Mouse (Mus musculus) forebrain, embryonic 10.5 days (tissue): Measurements from ENCODE around the gene Smbd1. TPM values are rescaled to one million over a fixed set of nuclear protein-coding genes. Genes with fewer than 3 reads are reported as not detected.

ENCODE experiments used
- DNase-seq: peaks from one replicate; pipeline ENCODE4 v3.0.0-alpha.2; 2017; ENCODE audit warnings: low spot score; ENCODE audit errors: extremely low spot score
- H3K27ac ChIP-seq: fragments of 300-500 bp; sonication (generic); 2 replicates; pipeline ENCODE4 v1.5.1; 2016; ENCODE audit warnings: mild to moderate bottlenecking
- H3K27me3 ChIP-seq: fragments of 300-500 bp; sonication (generic); 2 replicates; pipeline ENCODE4 v1.6.1; 2016; ENCODE audit warnings: mild to moderate bottlenecking; ENCODE audit not compliant: poor library complexity, severe bottlenecking
- H3K36me3 ChIP-seq: fragments of 300-500 bp; sonication (generic); replicated peaks from 2 replicates; pipeline ENCODE4 v1.6.1; 2016; ENCODE audit warnings: mild to moderate bottlenecking, moderate library complexity
- H3K4me1 ChIP-seq: fragments of 300-500 bp; sonication (generic); 2 replicates; pipeline ENCODE4 v1.6.1; 2016
- H3K4me3 ChIP-seq: fragments of 300-500 bp; sonication (generic); 2 replicates; pipeline ENCODE4 v1.5.1; 2016; ENCODE audit warnings: mild to moderate bottlenecking, moderate library complexity
- H3K9me3 ChIP-seq: fragments of 300-500 bp; sonication (generic); 2 replicates; pipeline ENCODE4 v1.6.1; 2016; ENCODE audit warnings: mild to moderate bottlenecking, moderate library complexity
- WGBS: fragments of 180-500 bp; shearing (Covaris S2); methylation state at CpG from one replicate; pipeline ENCODE4 v1.1.7; 2016; 5-methylcytosine and 5-hydroxymethylcytosine counted together
- polyA plus RNA-seq: library from polyadenylated mRNA; unstranded; fragments of >200 nt; fragmentation: Nextera tagmentation; extraction: Ambion mirVana; gene quantifications from 2 replicates; pipeline ENCODE4 v1.2.1, GENCODE M21; 2016

Smbd1 gene
- polyA plus RNA-seq, 1 experiment from 2014 or later, result not detected

DNA sequence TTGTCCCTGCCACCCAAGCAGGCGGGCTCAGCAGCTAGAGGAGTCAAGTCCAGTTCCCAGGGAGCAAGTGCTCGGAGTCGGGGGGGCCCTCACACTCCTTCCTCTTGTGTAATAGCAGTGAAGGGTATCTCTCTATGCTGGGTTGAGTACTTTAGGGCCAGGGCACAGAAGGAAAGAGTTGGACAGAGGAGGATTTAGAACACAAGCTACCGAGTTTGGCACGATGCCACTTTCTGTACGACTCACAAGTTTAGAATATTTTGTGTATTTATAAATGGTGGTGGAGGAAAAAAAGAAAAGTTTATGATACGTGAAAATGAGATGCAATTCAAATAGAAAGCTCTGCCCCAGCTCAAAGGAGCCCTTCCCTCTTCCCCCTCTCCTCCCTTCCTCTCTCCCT is 5.1 kb downstream of the Smbd1 start:
- H3K27me3 ChIP-seq, result no peaks in the 10 kb centered on the region
- no peaks in the 10 kb centered on the region for H3K9me3 ChIP-seq
- H3K36me3 ChIP-seq, result no peaks in the 10 kb centered on the region
- WGBS, result 91% methylated on average over 7 of the region's 7 CpGs
- no peak for DNase-seq
- peaks cover 28% of the 10 kb centered on the region for H3K4me1 ChIP-seq
- no peak overlapping the region for H3K27ac ChIP-seq
- no peak overlapping the region for H3K4me3 ChIP-seq

DNA sequence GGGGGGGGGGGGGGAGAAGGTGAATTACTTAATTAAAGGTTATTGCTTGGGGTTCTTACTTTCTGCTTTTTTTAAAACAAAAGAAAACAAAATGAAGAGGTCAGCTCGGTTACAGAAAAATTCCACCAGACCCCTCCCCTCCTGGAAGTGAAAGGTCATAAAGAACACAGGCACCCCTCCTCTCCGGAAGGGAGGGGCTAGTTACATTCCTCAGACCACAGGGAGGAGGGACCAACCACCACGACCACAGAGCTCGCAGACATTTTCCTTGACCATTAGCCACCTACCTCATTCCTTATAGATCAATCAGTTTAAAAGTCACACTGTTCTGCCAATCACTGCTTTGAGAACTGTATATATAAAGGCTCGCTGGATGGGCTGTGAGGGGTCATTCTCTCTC is 6.4 kb downstream of the Smbd1 start:
- Histone ChIP-seq H3K27me3 (no peaks in the 10 kb centered on the region), H3K27ac (no peak overlapping the region), H3K4me3 (no peak overlapping the region), H3K9me3 (no peaks in the 10 kb centered on the region), H3K4me1 (peaks cover 28% of the 10 kb centered on the region), H3K36me3 (no peaks in the 10 kb centered on the region)
- no peak for DNase-seq
- 61% methylated on average over 5 of the region's 5 CpGs for WGBS

DNA sequence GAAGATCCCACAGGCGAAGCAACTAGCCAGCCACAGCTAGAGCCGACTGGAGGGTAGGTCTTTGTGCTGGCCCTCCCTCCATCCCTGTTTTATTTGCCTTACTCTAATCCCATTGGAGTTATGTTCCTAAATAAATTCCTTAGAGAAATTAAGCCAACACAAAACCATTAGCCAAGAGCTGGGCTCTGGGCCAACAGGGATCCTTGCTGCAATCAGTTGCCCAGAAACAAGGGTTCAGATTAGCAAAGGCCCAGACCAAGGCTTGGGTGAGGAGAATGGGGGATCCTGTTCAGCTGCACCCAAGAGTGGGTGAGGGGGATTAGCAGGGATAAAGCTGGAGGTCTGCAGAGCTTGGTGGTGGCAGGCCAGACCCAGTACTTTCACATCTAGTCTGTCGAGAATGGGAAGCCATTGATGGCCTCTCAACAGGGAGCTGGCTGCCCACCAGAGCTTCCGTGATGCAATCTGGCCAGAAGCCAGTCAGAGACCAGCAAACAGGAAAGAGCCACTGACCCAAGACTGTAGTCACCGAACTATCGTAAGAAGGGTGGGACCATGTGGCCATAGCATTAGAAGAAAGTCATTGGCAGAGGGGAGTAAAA is 6.9 kb downstream of the Smbd1 start:
- no peaks in the 10 kb centered on the region for H3K9me3 ChIP-seq
- no peak overlapping the region for H3K4me3 ChIP-seq
- H3K4me1 ChIP-seq, result peaks cover 33% of the 10 kb centered on the region
- H3K27ac ChIP-seq, result no peak overlapping the region
- H3K27me3 ChIP-seq, result no peaks in the 10 kb centered on the region
- H3K36me3 ChIP-seq, result no peaks in the 10 kb centered on the region
- 86% methylated on average over 6 of the region's 6 CpGs for WGBS
- DNase-seq, result no peak

DNA sequence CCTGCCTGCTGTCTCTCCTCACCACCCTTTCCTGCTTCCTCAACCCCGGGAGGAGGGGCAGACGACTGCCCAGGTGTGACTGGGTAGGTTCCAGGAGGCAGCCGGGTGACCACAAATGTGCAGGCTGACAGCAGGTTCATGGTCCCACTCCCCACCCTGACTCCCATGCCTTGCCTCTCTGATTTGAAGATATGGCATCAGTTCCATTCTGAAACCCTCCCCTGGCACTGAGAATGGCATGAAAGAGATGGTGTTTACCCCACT is 12.9 kb downstream of the Smbd1 start, which contains the start of gene Muc20:
Gene Muc20 (minus strand): TSS at position 10 of the 264 bp plus-strand sequence.
- Histone ChIP-seq H3K36me3 (no peaks in the 10 kb centered on the region), H3K4me3 (no peak within 1 kb of the TSS), H3K27me3 (no peaks in the 10 kb centered on the region), H3K27ac (peak within 1 kb of the TSS; percentile 40; the same call in 1 of the 2 replicates), H3K4me1 (peaks cover 11% of the 10 kb centered on the region; the same call in 1 of the 2 replicates), H3K9me3 (no peaks in the 10 kb centered on the region)
- 83% methylated on average over 3 of the region's 3 CpGs for WGBS
- no peak for DNase-seq

DNA sequence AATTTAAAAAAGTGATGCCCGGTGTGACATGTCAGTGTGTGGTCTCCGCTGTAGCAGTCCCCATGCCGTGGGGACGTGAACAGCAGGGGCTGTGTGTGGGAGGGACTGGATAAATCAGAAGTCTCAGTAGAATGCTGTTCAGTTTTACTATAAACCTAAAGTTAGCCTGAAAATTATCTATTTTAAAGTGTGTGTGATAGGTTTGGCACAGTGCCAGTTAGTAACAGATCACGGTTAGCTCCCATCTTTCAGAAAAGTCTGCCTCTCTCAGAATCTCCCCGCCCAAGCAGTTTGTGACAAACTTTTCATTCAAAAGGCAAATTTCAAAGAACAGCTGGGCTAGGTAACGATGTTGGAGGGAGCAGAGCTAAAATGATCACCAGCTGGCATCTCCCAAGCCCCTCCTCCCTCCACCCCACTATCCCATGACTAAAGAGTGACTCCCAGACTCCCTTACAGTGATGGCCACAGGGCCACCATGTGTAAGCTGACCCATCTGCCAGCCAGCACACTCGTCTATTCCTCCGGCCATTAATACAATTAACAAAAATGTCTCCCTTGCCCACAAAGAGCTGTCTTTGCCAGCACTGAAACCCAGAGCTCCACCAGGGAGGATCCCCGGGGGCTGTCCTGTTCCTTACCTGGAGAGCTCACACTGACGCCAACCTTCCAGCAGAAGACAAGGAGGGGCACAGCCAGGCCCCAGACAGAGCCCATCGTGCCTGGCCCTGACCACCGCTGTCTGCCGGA is 13.4 kb downstream of the Smbd1 start:
- peak overlapping the region; percentile 40; the same call in 1 of the 2 replicates for H3K27ac ChIP-seq
- no peak for DNase-seq
- WGBS, result 83% methylated on average over 14 of the region's 14 CpGs

DNA sequence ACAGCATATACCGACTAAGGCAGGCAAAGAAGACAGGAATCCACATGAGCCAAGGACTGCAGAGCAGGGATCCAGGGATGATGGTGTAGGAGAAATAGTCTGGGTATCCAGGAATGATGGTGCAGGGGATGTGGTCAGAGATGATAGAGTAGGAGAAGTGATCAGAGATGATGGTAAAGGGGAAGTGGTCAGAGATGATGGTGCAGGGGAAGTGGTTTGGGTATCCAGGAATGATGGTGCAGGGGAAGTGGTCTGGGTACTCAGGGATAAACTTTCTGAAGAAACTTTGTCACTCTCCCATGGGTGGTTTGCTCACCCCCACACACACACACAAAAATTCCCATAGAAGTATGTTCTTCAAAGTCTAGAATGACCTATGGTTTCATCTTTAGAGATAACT is 15.1 kb downstream of the Smbd1 start:
- no peak for DNase-seq
- WGBS, result 91% methylated on average over 1 of the region's 1 CpGs
- H3K4me1 ChIP-seq, result peaks cover 11% of the 10 kb centered on the region; the same call in 1 of the 2 replicates
- H3K36me3 ChIP-seq, result no peaks in the 10 kb centered on the region
- H3K9me3 ChIP-seq, result no peaks in the 10 kb centered on the region
- H3K27me3 ChIP-seq, result no peaks in the 10 kb centered on the region
- no peak overlapping the region for H3K27ac ChIP-seq
- no peak overlapping the region for H3K4me3 ChIP-seq

More for the DNA sequence above, 13.4 kb downstream of the Smbd1 start:
- no peaks in the 10 kb centered on the region for H3K9me3 ChIP-seq
- no peaks in the 10 kb centered on the region for H3K27me3 ChIP-seq
- H3K4me3 ChIP-seq, result no peak overlapping the region
- no peaks in the 10 kb centered on the region for H3K36me3 ChIP-seq
- peaks cover 11% of the 10 kb centered on the region; the same call in 1 of the 2 replicates for H3K4me1 ChIP-seq

DNA sequence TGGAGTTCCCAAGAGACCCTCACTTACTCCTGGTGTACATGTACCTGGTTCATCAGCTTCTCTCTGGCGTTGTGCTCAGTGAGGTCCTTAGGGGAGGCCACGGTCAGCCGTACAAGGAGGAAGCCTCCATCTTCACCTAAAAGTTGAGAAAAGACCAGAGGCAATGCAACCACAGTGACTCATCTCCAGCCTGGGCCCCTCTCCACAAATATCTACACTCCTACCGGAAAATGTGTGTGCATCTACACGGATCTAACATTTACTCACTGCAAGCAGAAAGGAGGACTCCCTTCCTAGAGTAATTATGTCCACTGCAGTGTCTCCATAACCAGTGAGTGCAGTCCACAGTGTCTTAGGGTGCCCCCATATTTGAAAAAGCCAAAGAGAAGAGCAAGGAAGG is 20.2 kb downstream of the Smbd1 start:
- H3K27me3 ChIP-seq, result no peaks in the 10 kb centered on the region
- H3K4me1 ChIP-seq, result no peaks in the 10 kb centered on the region
- no peaks in the 10 kb centered on the region for H3K36me3 ChIP-seq
- WGBS, result 91% methylated on average over 5 of the region's 5 CpGs
- DNase-seq, result no peak
- H3K27ac ChIP-seq, result no peak overlapping the region
- peaks cover 4% of the 10 kb centered on the region; the same call in 1 of the 2 replicates for H3K9me3 ChIP-seq
- no peak overlapping the region for H3K4me3 ChIP-seq

DNA sequence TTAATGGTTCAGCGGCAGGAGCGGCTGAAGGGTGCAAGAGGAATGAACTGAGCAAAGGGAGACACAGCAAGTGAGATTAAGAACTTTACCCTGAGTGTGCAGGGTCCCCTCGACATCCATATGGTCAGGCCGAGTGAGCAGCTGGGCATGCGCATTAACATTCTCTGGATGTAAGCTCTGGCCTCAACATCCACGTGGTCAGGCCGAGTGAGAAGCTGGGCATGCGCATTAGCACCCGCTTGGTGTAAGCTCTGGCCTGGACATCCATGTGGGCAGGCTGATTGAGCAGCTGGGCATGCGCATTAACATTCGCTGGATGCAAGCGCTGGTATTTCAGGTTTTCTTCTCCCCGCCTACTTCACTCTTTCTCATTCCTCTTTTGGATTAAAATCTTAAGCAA is 25.4 kb downstream of the Smbd1 start:
- H3K9me3 ChIP-seq, result peaks cover 4% of the 10 kb centered on the region; the same call in 1 of the 2 replicates
- no peak for DNase-seq
- no peak overlapping the region for H3K4me3 ChIP-seq
- WGBS, result 87% methylated on average over 13 of the region's 13 CpGs
- H3K27ac ChIP-seq, result no peak overlapping the region
- H3K27me3 ChIP-seq, result no peaks in the 10 kb centered on the region
- H3K4me1 ChIP-seq, result no peaks in the 10 kb centered on the region
- no peaks in the 10 kb centered on the region for H3K36me3 ChIP-seq

DNA sequence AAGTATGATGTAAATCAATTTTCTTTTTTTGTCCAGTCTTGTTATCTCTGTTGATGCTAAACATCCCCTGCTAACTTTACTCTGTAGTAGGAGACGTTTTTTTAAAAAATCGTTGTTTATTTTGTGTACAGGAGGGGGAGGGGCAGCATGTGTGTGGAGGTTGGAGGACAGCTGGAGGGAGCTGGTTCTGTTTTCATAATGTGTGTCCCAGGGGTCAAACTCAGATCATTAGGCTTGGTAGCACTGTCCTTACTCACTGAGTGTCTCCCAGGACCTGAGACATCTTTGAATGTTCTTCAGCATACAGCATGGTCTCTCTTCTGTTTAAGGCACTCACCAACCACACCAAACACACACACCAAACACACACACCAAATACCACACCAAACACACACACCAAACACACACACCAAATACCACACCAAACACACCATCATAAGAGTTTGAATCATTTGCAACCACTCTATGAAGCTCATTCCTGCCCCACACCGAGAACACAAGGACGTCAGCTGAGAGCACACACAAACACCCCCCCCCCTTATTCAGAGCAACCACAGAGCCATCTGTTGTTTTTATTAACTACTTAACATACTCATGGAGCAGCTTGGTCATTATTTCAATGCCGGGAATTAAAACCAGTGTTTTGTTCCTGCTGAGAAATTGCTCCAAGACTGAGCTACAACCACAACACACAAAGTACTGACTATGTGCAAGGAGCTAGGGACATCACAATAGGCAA is 26.8 kb downstream of the Smbd1 start:
- H3K27ac ChIP-seq, result no peak overlapping the region
- 0 out of 2 replicates have a peak, but pooled peaks cover under 1% of the 10 kb centered on the region for H3K9me3 ChIP-seq
- DNase-seq, result no peak
- H3K27me3 ChIP-seq, result no peaks in the 10 kb centered on the region
- H3K36me3 ChIP-seq, result no peaks in the 10 kb centered on the region
- peaks cover 5% of the 10 kb centered on the region for H3K4me1 ChIP-seq
- WGBS, result 85% methylated on average over 5 of the region's 5 CpGs
- no peak overlapping the region for H3K4me3 ChIP-seq

DNA sequence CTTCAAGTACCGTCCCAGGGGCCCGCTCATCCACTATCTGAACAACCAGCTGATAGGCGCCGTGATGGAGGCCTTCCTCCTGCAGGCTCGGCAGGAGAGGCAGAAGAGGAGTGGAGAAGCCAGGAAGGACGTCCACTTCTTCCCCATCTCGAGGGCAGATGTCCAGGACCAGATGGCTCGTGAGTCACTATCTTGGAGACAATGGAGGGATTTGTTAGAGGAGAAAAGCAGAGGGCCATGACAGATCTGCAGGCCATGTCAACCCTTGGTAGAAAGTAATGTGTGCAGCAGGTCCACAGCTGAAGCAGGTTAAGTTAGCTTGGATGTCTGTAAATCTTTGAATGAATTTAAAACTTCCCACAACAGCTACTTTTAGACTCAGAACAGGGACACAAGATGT is 31.3 kb downstream of the Smbd1 start:
- no peaks in the 10 kb centered on the region for H3K36me3 ChIP-seq
- peaks cover 8% of the 10 kb centered on the region for H3K4me1 ChIP-seq
- H3K9me3 ChIP-seq, result no peaks in the 10 kb centered on the region
- no peaks in the 10 kb centered on the region for H3K27me3 ChIP-seq
- no peak for DNase-seq
- H3K4me3 ChIP-seq, result no peak overlapping the region
- H3K27ac ChIP-seq, result no peak overlapping the region
- 72% methylated on average over 8 of the region's 8 CpGs for WGBS

DNA sequence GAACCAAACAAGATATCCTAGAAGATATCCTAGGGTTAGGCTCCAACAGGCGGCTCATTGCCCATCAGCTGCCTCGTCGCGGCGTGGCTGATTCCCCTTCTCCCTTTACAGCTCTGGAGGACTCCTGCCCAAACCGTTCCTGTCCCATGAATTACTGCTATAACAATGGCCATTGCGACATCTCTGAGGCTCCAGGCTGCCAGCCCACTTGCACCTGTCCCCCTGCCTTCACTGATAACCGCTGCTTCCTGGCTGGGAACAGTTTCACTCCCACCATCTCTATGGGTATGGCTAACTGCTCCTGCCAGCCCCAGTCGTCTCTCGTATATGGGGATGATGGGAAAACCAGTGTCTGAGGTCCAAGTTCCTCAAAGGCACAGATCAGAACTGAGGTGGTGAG is 33.6 kb downstream of the Smbd1 start:
- H3K27me3 ChIP-seq, result no peaks in the 10 kb centered on the region
- no peaks in the 10 kb centered on the region for H3K36me3 ChIP-seq
- DNase-seq, result no peak
- H3K4me1 ChIP-seq, result peaks cover 8% of the 10 kb centered on the region
- no peak overlapping the region for H3K27ac ChIP-seq
- 83% methylated on average over 10 of the region's 10 CpGs for WGBS
- no peak overlapping the region for H3K4me3 ChIP-seq
- no peaks in the 10 kb centered on the region for H3K9me3 ChIP-seq

DNA sequence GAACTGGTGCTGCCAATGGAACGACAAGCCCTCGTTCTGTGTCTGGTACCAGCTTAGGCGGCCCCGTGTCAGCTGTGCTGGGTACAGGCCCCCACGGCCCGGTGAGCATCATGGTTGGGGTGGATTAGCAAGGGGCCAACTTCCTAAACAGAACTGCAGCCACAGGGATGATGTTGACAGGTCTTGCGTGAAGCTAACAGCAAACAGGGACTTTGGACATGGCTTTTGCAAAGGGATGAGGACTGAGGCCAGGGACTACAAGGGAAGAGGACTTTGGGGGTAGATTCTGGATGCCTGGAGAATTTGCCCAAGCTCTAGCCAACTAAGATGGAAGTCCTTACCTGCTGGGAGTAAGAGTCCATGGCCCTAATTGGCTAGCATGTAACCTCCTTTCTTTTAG is 43.4 kb downstream of the Smbd1 start:
- no peaks in the 10 kb centered on the region for H3K36me3 ChIP-seq
- WGBS, result 93% methylated on average over 7 of the region's 7 CpGs
- H3K4me1 ChIP-seq, result peaks cover 4% of the 10 kb centered on the region; the same call in 1 of the 2 replicates
- H3K27me3 ChIP-seq, result no peaks in the 10 kb centered on the region
- no peak overlapping the region for H3K4me3 ChIP-seq
- no peak for DNase-seq
- H3K27ac ChIP-seq, result no peak overlapping the region
- no peaks in the 10 kb centered on the region for H3K9me3 ChIP-seq

DNA sequence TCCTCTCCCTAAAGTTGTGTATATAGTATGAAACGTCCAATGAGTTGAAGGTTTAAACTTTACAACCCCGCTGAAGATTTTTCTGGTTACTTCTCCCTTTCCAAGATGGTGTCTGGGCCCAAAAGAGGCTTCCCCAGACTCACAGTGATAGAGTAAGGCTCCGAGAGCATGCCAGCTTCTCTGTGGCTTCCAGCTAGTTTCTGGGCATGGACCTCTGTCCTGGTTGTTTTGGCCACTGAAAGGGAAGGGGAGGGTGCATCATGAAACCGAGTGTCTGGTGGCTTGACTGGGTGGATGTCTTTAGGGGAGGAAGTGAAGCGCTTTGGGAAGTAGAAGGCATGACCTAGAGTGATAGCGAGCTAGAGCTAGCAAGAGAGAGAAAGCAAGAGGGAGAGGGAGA is 45.3 kb downstream of the Smbd1 start:
- no peaks in the 10 kb centered on the region for H3K9me3 ChIP-seq
- H3K27me3 ChIP-seq, result no peaks in the 10 kb centered on the region
- H3K27ac ChIP-seq, result no peak overlapping the region
- no peaks in the 10 kb centered on the region for H3K36me3 ChIP-seq
- no peak overlapping the region for H3K4me3 ChIP-seq
- DNase-seq, result no peak
- WGBS, result 79% methylated on average over 6 of the region's 6 CpGs
- H3K4me1 ChIP-seq, result no peaks in the 10 kb centered on the region
